Mouse (Mus musculus): ENCODE measurements at regions not wholly inside any gene's neighbourhood (a gene's known extent, or its start where the extent isn't known, plus 50 kb on each side); places are given as distances from the start of the nearest gene placed in this dataset.
A peak's percentile ranks its signal among the peaks of the same experiment; 100 is the strongest.

DNA sequence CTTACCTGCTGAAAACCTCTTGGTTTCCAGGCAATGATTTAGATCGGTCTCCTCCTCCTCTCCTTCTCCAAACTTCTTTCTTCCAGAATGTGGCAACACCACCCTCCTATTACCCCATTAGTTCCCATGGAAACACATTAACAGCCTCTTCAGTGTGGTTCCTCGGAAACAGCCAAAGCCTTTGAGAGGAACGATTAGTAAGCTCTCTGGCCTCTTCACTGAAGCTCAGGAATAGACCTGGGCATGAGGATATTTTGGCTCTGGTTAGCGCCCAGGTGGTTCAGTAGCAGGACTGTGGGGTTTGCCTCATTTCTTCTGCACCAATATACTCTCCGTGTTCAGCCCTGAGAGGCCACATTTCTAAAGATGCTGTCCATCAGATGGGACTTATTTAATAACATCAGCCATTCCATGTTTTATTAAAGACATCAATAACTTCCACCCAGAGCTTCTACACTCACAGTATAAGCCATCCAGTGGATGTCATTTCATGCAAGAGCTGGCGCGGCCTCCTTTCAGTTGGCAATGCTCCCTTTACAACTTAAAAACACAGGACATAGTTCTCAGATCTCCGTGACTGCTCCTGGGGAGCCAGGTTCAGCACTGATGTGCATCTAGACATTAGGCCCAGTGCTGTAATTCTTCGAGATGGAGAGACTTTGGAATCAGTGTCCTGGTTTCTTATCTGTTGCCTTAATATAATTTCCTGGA is 52.9 kb upstream of the Tcl1b2 start:
- H3K27me3 ChIP-seq = no peaks in the 10 kb centered on the region
- WGBS = 54% methylated on average over 9 of the region's 9 CpGs
- H3K4me1 ChIP-seq = peaks cover 18% of the 10 kb centered on the region
- 0 out of 2 replicates have a peak, but pooled peaks have one; percentile 7 for ATAC-seq
- no peaks in the 10 kb centered on the region for H3K9me3 ChIP-seq (replicated peaks)
- H3K4me3 ChIP-seq = no peak overlapping the region
- H3K9ac ChIP-seq = no peak overlapping the region
- H3K36me3 ChIP-seq (ENCODE audit: poor library complexity, severe bottlenecking) = no peaks in the 10 kb centered on the region
- peak overlapping the region; percentile 46 for H3K27ac ChIP-seq
- H3K4me2 ChIP-seq = no peak overlapping the region

- Histone ChIP-seq H3K9ac (no peak overlapping the region), H3K4me1 (peaks cover 18% of the 10 kb centered on the region), H3K4me2 (no peak overlapping the region), H3K4me3 (no peak overlapping the region), H3K9me3 (replicated peaks) (no peaks in the 10 kb centered on the region), H3K27me3 (no peaks in the 10 kb centered on the region), H3K36me3 (ENCODE audit: poor library complexity, severe bottlenecking) (no peaks in the 10 kb centered on the region), H3K27ac (peak overlapping the region; percentile 46; the same call in 1 of the 2 replicates)
- 27% methylated on average over 6 of the region's 6 CpGs for WGBS
- ATAC-seq = peak; percentile 89
Measured at GRCm38 (mm10) chr12:105093509-105093908, 52.3 kb upstream of the Tcl1b2 start.

Measured in forebrain, embryonic 13.5 days (tissue).